Mouse (Mus musculus): ENCODE measurements at regions not wholly inside any gene's neighbourhood (a gene's known extent, or its start where the extent isn't known, plus 50 kb on each side); places are given as distances from the start of the nearest gene placed in this dataset.

DNA sequence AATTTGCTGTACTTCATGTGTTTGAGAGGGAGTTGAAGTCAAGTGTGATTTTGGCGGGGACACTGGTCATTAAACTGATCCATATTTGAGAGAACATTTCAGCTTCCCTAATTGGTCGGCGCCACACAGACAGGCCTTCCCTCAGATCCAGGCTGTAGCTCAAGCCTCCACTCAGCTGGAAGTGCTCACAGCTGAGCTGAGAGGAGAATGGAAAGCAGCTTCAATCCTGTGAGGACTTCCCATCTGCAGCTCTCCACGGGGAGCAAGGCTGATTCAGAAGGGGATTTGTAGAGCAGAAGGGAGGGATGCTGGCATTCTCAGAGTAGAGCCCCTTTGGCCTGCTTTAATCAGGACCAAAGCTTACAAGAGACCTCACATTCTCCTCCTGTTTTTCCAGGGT is 297.2 kb downstream of the D3Ertd751e start:
- Histone ChIP-seq H3K4me2 (no peak overlapping the region), H3K9me3 (replicated peaks) (no peaks in the 10 kb centered on the region), H3K27me3 (replicated peaks) (no peaks in the 10 kb centered on the region), H3K4me3 (no peak overlapping the region), H3K36me3 (no peaks in the 10 kb centered on the region), H3K27ac (ENCODE audit: poor library complexity, severe bottlenecking) (no peak overlapping the region), H3K9ac (no peak overlapping the region), H3K4me1 (replicated peaks) (no peaks in the 10 kb centered on the region)
- WGBS = 30% methylated on average over 4 of the region's 4 CpGs
- no peak for ATAC-seq (ENCODE audit: insufficient number of reproducible peaks, low FRiP score)

DNA sequence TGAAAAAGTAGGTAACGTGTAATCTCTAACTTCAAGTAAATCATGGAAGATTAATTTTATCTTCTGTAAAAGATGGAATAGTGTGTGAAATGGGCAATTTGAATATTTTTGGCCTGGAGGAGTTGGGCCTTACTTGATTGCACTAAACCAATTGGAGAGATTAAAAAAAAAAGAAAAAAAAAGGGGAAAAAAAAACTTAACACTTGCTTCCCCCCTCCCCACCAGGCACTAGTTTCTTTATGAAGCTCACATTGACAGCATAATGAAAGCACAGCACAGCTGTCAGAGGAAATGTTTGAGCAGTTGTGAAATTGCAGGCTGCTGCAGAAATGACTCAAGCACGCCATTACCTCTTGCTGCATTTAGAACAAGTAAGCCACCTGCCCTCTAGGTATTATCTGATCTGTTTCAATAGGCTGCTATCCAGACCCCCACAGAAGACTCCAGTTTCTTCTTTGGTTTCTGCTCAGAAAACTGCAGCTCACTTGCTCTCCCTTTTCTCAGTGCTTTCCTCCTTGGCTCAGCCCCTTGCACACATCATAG is 297.9 kb downstream of the D3Ertd751e start:
- Histone ChIP-seq H3K27ac (ENCODE audit: poor library complexity, severe bottlenecking) (no peak overlapping the region), H3K4me3 (no peak overlapping the region), H3K9ac (no peak overlapping the region), H3K36me3 (no peaks in the 10 kb centered on the region), H3K4me2 (no peak overlapping the region), H3K4me1 (replicated peaks) (no peaks in the 10 kb centered on the region), H3K9me3 (replicated peaks) (no peaks in the 10 kb centered on the region), H3K27me3 (replicated peaks) (no peaks in the 10 kb centered on the region)
- 57% methylated on average over 2 of the region's 2 CpGs for WGBS
- no peak for ATAC-seq (ENCODE audit: insufficient number of reproducible peaks, low FRiP score)

DNA sequence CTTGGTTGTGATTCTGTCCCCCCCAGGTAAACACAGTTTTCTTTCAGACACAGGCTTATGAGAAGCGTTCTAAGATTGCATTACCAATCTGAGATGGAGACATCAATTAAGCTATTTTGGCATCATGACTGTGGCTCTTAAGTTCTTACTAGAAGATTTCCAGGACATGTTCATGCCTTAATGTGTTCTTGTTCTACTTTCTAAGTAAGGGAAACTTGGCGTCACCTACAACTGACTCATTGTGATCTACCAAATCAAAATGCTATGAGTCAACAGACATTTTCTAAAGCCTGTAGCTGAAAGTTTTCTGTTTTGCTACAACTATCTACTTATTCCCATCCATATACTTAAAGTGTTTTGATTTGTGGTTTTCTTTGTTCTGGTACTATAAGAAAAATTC is 298.5 kb downstream of the D3Ertd751e start:
- 81% methylated on average over 2 of the region's 2 CpGs for WGBS
- Histone ChIP-seq H3K27ac (ENCODE audit: poor library complexity, severe bottlenecking) (no peak overlapping the region), H3K4me1 (replicated peaks) (no peaks in the 10 kb centered on the region), H3K9me3 (replicated peaks) (no peaks in the 10 kb centered on the region), H3K4me3 (no peak overlapping the region), H3K9ac (no peak overlapping the region), H3K4me2 (no peak overlapping the region), H3K27me3 (replicated peaks) (no peaks in the 10 kb centered on the region), H3K36me3 (no peaks in the 10 kb centered on the region)
- no peak for ATAC-seq (ENCODE audit: insufficient number of reproducible peaks, low FRiP score)

DNA sequence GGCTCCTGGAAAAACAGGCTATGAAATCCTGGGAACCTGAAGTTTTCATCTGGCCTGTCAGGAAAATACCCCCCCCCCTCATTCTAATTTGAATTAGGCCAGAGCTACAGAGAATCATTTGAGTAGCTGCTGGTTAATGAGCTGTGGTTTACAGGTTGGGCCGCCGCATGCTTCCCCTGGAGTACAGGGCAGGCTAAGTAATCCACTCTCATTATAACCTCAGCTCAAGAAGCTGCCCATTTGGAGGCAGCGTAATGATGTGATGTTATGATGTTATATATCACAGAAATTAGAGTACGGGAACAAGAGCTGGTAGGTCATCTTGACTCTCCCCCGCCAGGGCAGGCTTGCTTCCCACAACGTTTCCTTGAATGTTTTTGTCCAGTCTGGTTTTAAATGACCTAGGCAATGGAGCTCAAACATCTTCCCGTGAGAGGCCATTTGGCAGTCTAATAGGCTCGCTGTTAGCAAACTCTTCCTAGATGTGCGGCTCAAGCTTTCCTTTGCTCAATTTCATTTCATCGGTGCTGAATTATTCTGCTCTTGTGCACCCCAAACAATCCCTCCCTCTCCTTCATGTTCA is 315.0 kb downstream of the D3Ertd751e start:
- 86% methylated on average over 10 of the region's 10 CpGs for WGBS
- H3K4me2 ChIP-seq = no peak overlapping the region

DNA sequence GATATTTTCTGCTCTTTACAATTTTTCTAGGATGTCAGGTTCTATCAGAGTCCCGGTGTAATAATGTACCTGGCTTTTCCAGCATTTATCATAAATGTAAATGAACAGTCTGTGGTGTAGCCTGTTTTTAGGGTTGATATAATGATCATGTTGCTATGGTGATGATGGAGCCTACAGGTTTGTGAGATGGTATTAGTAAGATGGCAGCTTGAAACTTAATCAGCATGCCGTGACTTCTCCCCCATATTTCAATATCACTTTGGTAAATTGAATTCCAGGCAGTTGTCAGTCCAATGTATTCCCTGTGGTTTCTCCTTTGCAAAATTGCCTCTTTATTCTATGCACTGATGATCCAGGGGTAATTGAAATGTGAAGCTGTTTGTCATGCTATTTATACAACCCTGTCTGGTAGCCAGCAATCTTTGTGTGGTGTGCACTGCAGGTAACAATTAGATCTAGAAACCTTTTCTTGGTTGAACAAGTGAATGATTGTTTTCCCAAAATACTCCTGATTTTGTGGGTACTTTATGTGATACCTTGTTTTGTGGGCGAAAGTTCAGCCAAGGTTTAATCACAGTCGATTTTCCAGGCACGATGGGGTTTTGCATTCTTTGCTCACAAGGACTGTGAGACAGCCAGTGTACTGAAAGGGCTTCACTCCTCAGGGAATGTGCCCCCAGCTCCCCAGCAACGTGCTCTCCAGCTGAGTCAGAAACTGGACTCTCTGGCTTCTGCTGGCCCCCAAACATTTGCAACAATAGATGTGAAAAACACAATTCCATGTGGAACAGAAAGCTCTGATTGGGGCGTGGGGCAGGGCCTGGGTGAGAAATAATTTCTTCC is 322.9 kb downstream of the D3Ertd751e start:
- Histone ChIP-seq H3K36me3 (no peaks in the 10 kb centered on the region), H3K4me1 (replicated peaks) (no peaks in the 10 kb centered on the region), H3K4me3 (no peak overlapping the region), H3K9me3 (replicated peaks) (no peaks in the 10 kb centered on the region), H3K9ac (no peak overlapping the region), H3K27ac (ENCODE audit: poor library complexity, severe bottlenecking) (no peak overlapping the region), H3K4me2 (no peak overlapping the region), H3K27me3 (replicated peaks) (no peaks in the 10 kb centered on the region)
- no peak for ATAC-seq (ENCODE audit: insufficient number of reproducible peaks, low FRiP score)
- 63% methylated on average over 7 of the region's 7 CpGs for WGBS

More for the DNA sequence above, 315.0 kb downstream of the D3Ertd751e start:
- Histone ChIP-seq H3K36me3 (no peaks in the 10 kb centered on the region), H3K4me3 (no peak overlapping the region), H3K4me1 (replicated peaks) (no peaks in the 10 kb centered on the region), H3K9me3 (replicated peaks) (no peaks in the 10 kb centered on the region), H3K9ac (no peak overlapping the region), H3K27ac (ENCODE audit: poor library complexity, severe bottlenecking) (no peak overlapping the region), H3K27me3 (replicated peaks) (no peaks in the 10 kb centered on the region)
- no peak for ATAC-seq (ENCODE audit: insufficient number of reproducible peaks, low FRiP score)

- 58% methylated on average over 3 of the region's 3 CpGs for WGBS
- Histone ChIP-seq H3K4me2 (no peak overlapping the region), H3K9me3 (replicated peaks) (no peaks in the 10 kb centered on the region), H3K27me3 (replicated peaks) (no peaks in the 10 kb centered on the region), H3K36me3 (no peaks in the 10 kb centered on the region), H3K9ac (no peak overlapping the region), H3K4me1 (replicated peaks) (no peaks in the 10 kb centered on the region), H3K4me3 (no peak overlapping the region), H3K27ac (ENCODE audit: poor library complexity, severe bottlenecking) (no peak overlapping the region)
- ATAC-seq (ENCODE audit: insufficient number of reproducible peaks, low FRiP score) = no peak
These were observed 323.6 kb downstream of the D3Ertd751e start for GRCm38 (mm10) chr3:42065962-42066361.

DNA sequence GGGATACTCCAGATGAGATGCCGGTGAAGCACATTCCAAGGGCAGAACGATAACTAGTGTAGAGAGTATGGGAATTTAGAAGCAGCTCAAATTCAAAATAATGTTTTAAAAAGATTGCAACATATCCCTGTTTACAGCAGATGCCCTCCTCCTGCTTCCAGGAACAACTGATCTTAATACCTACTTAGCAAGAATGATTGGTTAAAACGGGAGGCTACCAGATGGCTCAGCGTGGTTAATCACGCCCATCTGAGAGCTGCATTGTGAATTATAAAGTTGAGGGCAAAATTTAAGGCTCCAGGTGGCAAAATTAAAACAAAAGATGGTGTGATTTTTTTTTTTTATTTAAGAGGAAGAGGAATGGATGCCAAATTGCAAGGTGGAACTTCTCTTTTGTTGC is 324.6 kb downstream of the D3Ertd751e start:
- H3K9ac ChIP-seq = no peak overlapping the region
- H3K36me3 ChIP-seq = no peaks in the 10 kb centered on the region
- H3K27ac ChIP-seq (ENCODE audit: poor library complexity, severe bottlenecking) = no peak overlapping the region
- H3K4me2 ChIP-seq = no peak overlapping the region
- no peaks in the 10 kb centered on the region for H3K9me3 ChIP-seq (replicated peaks)
- H3K4me3 ChIP-seq = no peak overlapping the region
- H3K27me3 ChIP-seq (replicated peaks) = no peaks in the 10 kb centered on the region
- WGBS = 81% methylated on average over 5 of the region's 5 CpGs
- ATAC-seq (ENCODE audit: insufficient number of reproducible peaks, low FRiP score) = no peak
- no peaks in the 10 kb centered on the region for H3K4me1 ChIP-seq (replicated peaks)

GRCm38 (mm10) chr3:42074532-42075287 is 332.3 kb downstream of the D3Ertd751e start:
- 51% methylated on average over 11 of the region's 11 CpGs for whole genome bisulfite sequencing
- Histone ChIP-seq H3K9me3 (replicated peaks) (no peaks in the 10 kb centered on the region), H3K4me2 (no peak overlapping the region), H3K4me3 (no peak overlapping the region), H3K27me3 (replicated peaks) (no peaks in the 10 kb centered on the region), H3K9ac (no peak overlapping the region), H3K36me3 (no peaks in the 10 kb centered on the region), H3K4me1 (replicated peaks) (no peaks in the 10 kb centered on the region), H3K27ac (ENCODE audit: poor library complexity, severe bottlenecking) (no peak overlapping the region)
- no peak for ATAC-seq (ENCODE audit: insufficient number of reproducible peaks, low FRiP score)

GRCm38 (mm10) chr3:42110976-42111847 is 368.8 kb downstream of the D3Ertd751e start:
- H3K27me3 ChIP-seq (replicated peaks) = no peaks in the 10 kb centered on the region
- no peaks in the 10 kb centered on the region for H3K4me1 ChIP-seq (replicated peaks)
- 46% methylated on average over 13 of the region's 13 CpGs for WGBS
- ATAC-seq (ENCODE audit: insufficient number of reproducible peaks, low FRiP score) = 0 out of 2 replicates have a peak, but pooled peaks have one; percentile 57
- H3K27ac ChIP-seq (ENCODE audit: poor library complexity, severe bottlenecking) = no peak overlapping the region
- no peak overlapping the region for H3K9ac ChIP-seq
- no peaks in the 10 kb centered on the region for H3K9me3 ChIP-seq (replicated peaks)
- H3K36me3 ChIP-seq = no peaks in the 10 kb centered on the region
- H3K4me3 ChIP-seq = peak overlapping the region; percentile 29
- peak overlapping the region; percentile 39 for H3K4me2 ChIP-seq

DNA sequence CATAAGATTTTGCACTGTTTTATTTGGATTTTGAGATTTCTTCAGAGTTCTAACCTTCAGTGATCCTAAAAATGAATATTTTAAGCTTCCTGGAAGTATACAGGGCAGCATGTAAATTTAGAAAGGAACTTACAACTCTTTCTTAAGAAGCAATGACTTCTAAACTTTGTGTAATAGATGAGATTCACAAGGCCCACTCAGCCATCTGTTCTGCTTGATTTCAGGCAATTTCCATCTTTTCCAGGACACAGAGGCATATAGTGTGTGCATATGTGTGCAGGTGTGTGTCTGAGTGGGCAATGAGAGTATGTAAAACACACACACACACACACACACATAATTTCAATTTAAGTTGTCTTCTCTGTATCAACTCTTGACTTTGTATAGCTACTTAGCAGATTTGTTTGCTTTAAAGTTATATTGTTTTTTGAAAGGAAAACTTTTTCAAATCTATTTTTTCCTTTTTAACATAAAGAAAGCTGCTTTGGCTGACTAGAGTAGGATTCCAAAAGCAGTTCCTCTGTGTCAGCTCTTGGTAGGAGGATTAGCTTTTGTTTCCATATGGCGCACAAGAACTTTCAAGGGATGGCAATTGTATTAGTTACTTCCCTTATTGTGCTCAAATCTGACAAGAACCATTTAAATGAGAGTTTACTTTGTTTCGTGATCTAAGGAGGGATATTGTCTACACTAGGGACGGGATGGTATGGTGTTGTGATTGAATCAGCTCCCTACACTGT is 387.6 kb downstream of the D3Ertd751e start:
- no peak for ATAC-seq (ENCODE audit: insufficient number of reproducible peaks, low FRiP score)
- H3K4me2 ChIP-seq = no peak overlapping the region
- no peaks in the 10 kb centered on the region for H3K4me1 ChIP-seq (replicated peaks)
- H3K27ac ChIP-seq (ENCODE audit: poor library complexity, severe bottlenecking) = no peak overlapping the region
- H3K9ac ChIP-seq = no peak overlapping the region
- H3K9me3 ChIP-seq (replicated peaks) = no peaks in the 10 kb centered on the region
- H3K36me3 ChIP-seq = no peaks in the 10 kb centered on the region
- 77% methylated on average over 3 of the region's 3 CpGs for WGBS
- no peaks in the 10 kb centered on the region for H3K27me3 ChIP-seq (replicated peaks)
- no peak overlapping the region for H3K4me3 ChIP-seq

All from heart, embryonic 12.5 days (tissue).